Mouse (Mus musculus) MEL (cell line): ENCODE data around the gene Zfp617.

Experiments used
- CTCF ChIP-seq, 3 experiments: IDR thresholded peaks in 2 of 3; conservative IDR thresholded peaks in 1 of 3; 2 replicates each; pipeline ENCODE4 v1.5.1; 2011 to 2012; ENCODE audit warnings: low read length in 3 of 3, low read depth in 2 of 3, mild to moderate bottlenecking in 2 of 3, improper control_type of control experiment in 1 of 3, inconsistent platforms in 1 of 3, mixed read lengths in 1 of 3, moderate library complexity in 1 of 3; ENCODE audit not compliant: control insufficient read depth in 1 of 3, insufficient read depth in 1 of 3, poor library complexity in 1 of 3, severe bottlenecking in 1 of 3
- JUND ChIP-seq: IDR thresholded peaks from 2 replicates; pipeline ENCODE4 v1.6.1; 2011; ENCODE audit warnings: low read depth, mild to moderate bottlenecking, improper control_type of control experiment, low read length
- MAX ChIP-seq: IDR thresholded peaks from 2 replicates; pipeline ENCODE4 v1.6.1; 2011; ENCODE audit warnings: low read length, improper control_type of control experiment
- SIN3A ChIP-seq: IDR thresholded peaks from 2 replicates; pipeline ENCODE4 v1.6.1; 2012; ENCODE audit warnings: low read length, improper control_type of control experiment, inconsistent platforms

DNA sequence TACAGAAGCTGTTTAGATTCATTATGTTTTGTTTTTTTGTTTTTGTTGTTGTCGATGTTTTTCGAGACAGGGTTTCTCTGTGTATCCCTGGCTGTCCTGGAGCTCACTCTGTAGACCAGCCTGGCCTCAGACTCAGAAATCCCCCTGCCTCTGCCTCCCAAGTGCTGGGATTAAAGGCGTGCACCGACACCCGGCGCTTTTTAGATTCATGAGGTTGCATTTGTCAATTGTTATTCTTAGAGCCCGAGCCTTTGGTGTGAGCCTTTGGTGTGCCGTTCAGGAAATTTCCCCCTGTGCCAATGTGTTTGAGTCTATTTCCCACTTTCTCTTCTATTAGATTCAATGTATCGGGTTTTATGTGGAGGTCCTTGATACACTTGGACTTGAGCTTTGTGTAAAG, 46.2 kb downstream of the Zfp617 start:
- no peak for TF ChIP-seq MAX
- no peak for TF ChIP-seq CTCF (IDR thresholded peaks at IDR 0.05 in 2 of 3, conservative IDR thresholded peaks at IDR 0.05 in 1 of 3; ENCODE audit: control insufficient read depth in 1 of 3, insufficient read depth in 1 of 3, low read depth in 2 of 3, low read length in 3 of 3, poor library complexity in 1 of 3, severe bottlenecking in 1 of 3)
- TF ChIP-seq SIN3A = no peak
- TF ChIP-seq JUND = no peak
